Mouse (Mus musculus) MEL (cell line): Measurements from ENCODE around the gene Pdzd7. TPM values are rescaled to one million over a fixed set of nuclear protein-coding genes. Genes with fewer than 3 reads are reported as not detected.

Source experiments
- DNase-seq: peaks from one replicate; pipeline ENCODE4 v3.0.0; 2011; ENCODE audit warnings: low read depth, low spot score
- H3K27ac ChIP-seq: 2 replicates; pipeline ENCODE4 v1.5.1; 2012; ENCODE audit warnings: low read depth, mild to moderate bottlenecking, control low read depth, low read length, moderate library complexity; ENCODE audit not compliant: control insufficient read depth
- H3K27me3 ChIP-seq, 2 experiments: fragments of 150-350 bp in 1 of 2; sonication (generic) in 1 of 2; 2 replicates each; pipeline ENCODE4 v1.6.1; 2012; ENCODE audit warnings: low read length in 2 of 2, mild to moderate bottlenecking in 2 of 2, improper control_type of control experiment in 1 of 2, moderate library complexity in 1 of 2; ENCODE audit not compliant: insufficient read depth in 2 of 2, control insufficient read depth in 1 of 2
- H3K36me3 ChIP-seq, 2 experiments: 2 replicates each; pipeline ENCODE4 v1.6.1; 2012 to 2014; ENCODE audit warnings: low read length in 2 of 2, improper control_type of control experiment in 1 of 2, inconsistent platforms in 1 of 2, mild to moderate bottlenecking in 1 of 2; ENCODE audit not compliant: insufficient read depth in 2 of 2, control insufficient read depth in 1 of 2
- H3K4me1 ChIP-seq, 2 experiments: fragments of 150-350 bp in 1 of 2; sonication (generic) in 1 of 2; 2 replicates each; pipeline ENCODE4 v1.6.1; 2012; ENCODE audit warnings: low read length in 2 of 2, improper control_type of control experiment in 1 of 2, mild to moderate bottlenecking in 1 of 2; ENCODE audit not compliant: insufficient read depth in 2 of 2, control insufficient read depth in 1 of 2
- H3K4me3 ChIP-seq, 2 experiments: fragments of 150-350 bp in 1 of 2; sonication (generic) in 1 of 2; 2 replicates each; pipeline ENCODE4 v1.5.1; 2012; ENCODE audit warnings: low read depth in 2 of 2, low read length in 2 of 2, mild to moderate bottlenecking in 2 of 2, moderate library complexity in 2 of 2, control low read depth in 1 of 2, improper control_type of control experiment in 1 of 2; ENCODE audit not compliant: control insufficient read depth in 1 of 2, insufficient read depth in 1 of 2
- H3K79me2 ChIP-seq: 2 replicates; pipeline ENCODE4 v1.6.1; 2012; ENCODE audit warnings: mild to moderate bottlenecking, low read length, moderate library complexity; ENCODE audit not compliant: control insufficient read depth, poor library complexity, insufficient read depth
- H3K9ac ChIP-seq: 2 replicates; pipeline ENCODE4 v1.6.1; 2012; ENCODE audit warnings: low read depth, mild to moderate bottlenecking, control low read depth, low read length, moderate library complexity; ENCODE audit not compliant: control insufficient read depth, poor library complexity, severe bottlenecking
- H3K9me3 ChIP-seq: fragments of 150-350 bp; sonication (generic); replicated peaks from 2 replicates; pipeline ENCODE4 v1.6.1; 2012; ENCODE audit warnings: mild to moderate bottlenecking, low read length, improper control_type of control experiment, moderate library complexity; ENCODE audit not compliant: insufficient read depth
- BHLHE40 ChIP-seq: IDR thresholded peaks from 2 replicates; pipeline ENCODE4 v1.6.1; 2012; ENCODE audit warnings: low read depth, mild to moderate bottlenecking, inconsistent platforms, low read length, improper control_type of control experiment, borderline replicate concordance
- CTCF ChIP-seq, 3 experiments: IDR thresholded peaks in 2 of 3; conservative IDR thresholded peaks in 1 of 3; 2 replicates each; pipeline ENCODE4 v1.5.1; 2011 to 2012; ENCODE audit warnings: low read length in 3 of 3, low read depth in 2 of 3, mild to moderate bottlenecking in 2 of 3, improper control_type of control experiment in 1 of 3, inconsistent platforms in 1 of 3, mixed read lengths in 1 of 3, moderate library complexity in 1 of 3; ENCODE audit not compliant: control insufficient read depth in 1 of 3, insufficient read depth in 1 of 3, poor library complexity in 1 of 3, severe bottlenecking in 1 of 3
- ETS1 ChIP-seq: IDR thresholded peaks from 2 replicates; pipeline ENCODE4 v1.6.1; 2012; ENCODE audit warnings: low read depth, mild to moderate bottlenecking, inconsistent platforms, low read length, improper control_type of control experiment, moderate library complexity
- GABPA ChIP-seq: IDR thresholded peaks from 2 replicates; pipeline ENCODE4 v1.6.1; 2012; ENCODE audit warnings: low read depth, mild to moderate bottlenecking, inconsistent platforms, low read length, improper control_type of control experiment, moderate library complexity
- HCFC1 ChIP-seq: IDR thresholded peaks from 2 replicates; pipeline ENCODE4 v1.6.1; 2012; ENCODE audit warnings: low read depth, mild to moderate bottlenecking, inconsistent platforms, low read length, improper control_type of control experiment, moderate library complexity
- KAT2A ChIP-seq: conservative IDR thresholded peaks from 2 replicates; pipeline ENCODE4 v1.6.1; 2012; ENCODE audit warnings: low read depth, low read length, improper control_type of control experiment, inconsistent platforms
- MEF2A ChIP-seq: IDR thresholded peaks from 2 replicates; pipeline ENCODE4 v1.6.1; 2014; ENCODE audit warnings: low read depth, mild to moderate bottlenecking, inconsistent platforms, low read length, improper control_type of control experiment; ENCODE audit not compliant: poor library complexity, insufficient replicate concordance, severe bottlenecking; ENCODE audit errors: extremely low read depth
- MYB ChIP-seq: IDR thresholded peaks from 2 replicates; pipeline ENCODE4 v1.6.1; 2011; ENCODE audit warnings: mild to moderate bottlenecking, low read depth, low read length, improper control_type of control experiment
- NELFE ChIP-seq: IDR thresholded peaks from 2 replicates; pipeline ENCODE4 v1.6.1; 2011; ENCODE audit warnings: low read depth, low read length, improper control_type of control experiment
- POLR2A ChIP-seq, 2 experiments: IDR thresholded peaks; 2 replicates each; pipeline ENCODE4 v1.6.1; 2011 to 2012; ENCODE audit warnings: low read length in 2 of 2, mild to moderate bottlenecking in 2 of 2, control low read depth in 1 of 2, improper control_type of control experiment in 1 of 2, low read depth in 1 of 2, moderate library complexity in 1 of 2; ENCODE audit not compliant: control insufficient read depth in 1 of 2, insufficient read depth in 1 of 2, poor library complexity in 1 of 2
- POLR2AphosphoS2 ChIP-seq: IDR thresholded peaks from 2 replicates; pipeline ENCODE4 v1.6.1; 2011; ENCODE audit warnings: low read length, improper control_type of control experiment
- POLR2AphosphoS5 ChIP-seq: IDR thresholded peaks from 2 replicates; pipeline ENCODE4 v1.6.1; 2012; ENCODE audit warnings: low read depth, borderline replicate concordance, mild to moderate bottlenecking, inconsistent platforms, low read length, moderate library complexity, mixed read lengths
- RAD21 ChIP-seq: IDR thresholded peaks from 2 replicates; pipeline ENCODE4 v1.6.1; 2011; ENCODE audit warnings: mild to moderate bottlenecking, low read depth, low read length, improper control_type of control experiment
- SIN3A ChIP-seq: IDR thresholded peaks from 2 replicates; pipeline ENCODE4 v1.6.1; 2012; ENCODE audit warnings: low read length, improper control_type of control experiment, inconsistent platforms
- SMC3 ChIP-seq: IDR thresholded peaks from 2 replicates; pipeline ENCODE4 v1.6.1; 2011; ENCODE audit warnings: low read depth, low read length, improper control_type of control experiment
- TBP ChIP-seq: IDR thresholded peaks from 2 replicates; pipeline ENCODE4 v1.8.0; 2011; ENCODE audit warnings: low read depth, low read length, improper control_type of control experiment
- TCF12 ChIP-seq: IDR thresholded peaks from 2 replicates; pipeline ENCODE4 v1.6.1; 2014; ENCODE audit warnings: low read depth, mild to moderate bottlenecking, inconsistent platforms, low read length, improper control_type of control experiment, moderate library complexity
- ZC3H11A ChIP-seq: IDR thresholded peaks from 2 replicates; pipeline ENCODE4 v1.6.1; 2012; ENCODE audit warnings: low read depth, mild to moderate bottlenecking, inconsistent platforms, low read length, improper control_type of control experiment
- ZKSCAN1 ChIP-seq: IDR thresholded peaks from 2 replicates; pipeline ENCODE4 v1.6.1; 2012; ENCODE audit warnings: low read depth, mild to moderate bottlenecking, inconsistent platforms, low read length, improper control_type of control experiment, moderate library complexity
- ZMIZ1 ChIP-seq: IDR thresholded peaks from 2 replicates; pipeline ENCODE4 v1.6.1; 2012; ENCODE audit warnings: low read depth, mild to moderate bottlenecking, inconsistent platforms, low read length, improper control_type of control experiment, moderate library complexity
- ZNF384 ChIP-seq: IDR thresholded peaks from 2 replicates; pipeline ENCODE4 v1.6.1; 2012; ENCODE audit warnings: low read depth, mild to moderate bottlenecking, inconsistent platforms, low read length, improper control_type of control experiment
- polyA plus RNA-seq, 2 experiments: library from polyadenylated mRNA; stranded (reverse) in 1 of 2; unstranded in 1 of 2; fragments of >175 nt in 1 of 2; fragments of >200 nt in 1 of 2; gene quantifications; 2 replicates each; pipeline versions ENCODE4 v1.2.1 to v1.2.4; 2012; ENCODE audit warnings: low replicate concordance in 2 of 2, low read depth in 1 of 2; ENCODE audit not compliant: insufficient read length in 2 of 2, insufficient read depth in 1 of 2, missing spikeins in 1 of 2
- total RNA-seq: library from RNA; depleted of rRNA; stranded (reverse); fragments of 300-350 nt; gene quantifications from 2 replicates; pipeline ENCODE4 v1.2.3, GENCODE M21; 2012

Pdzd7 gene
- total and polyA plus RNA-seq, 3 experiments, result 0.08 to 0.56 TPM; not detected in 1

DNA sequence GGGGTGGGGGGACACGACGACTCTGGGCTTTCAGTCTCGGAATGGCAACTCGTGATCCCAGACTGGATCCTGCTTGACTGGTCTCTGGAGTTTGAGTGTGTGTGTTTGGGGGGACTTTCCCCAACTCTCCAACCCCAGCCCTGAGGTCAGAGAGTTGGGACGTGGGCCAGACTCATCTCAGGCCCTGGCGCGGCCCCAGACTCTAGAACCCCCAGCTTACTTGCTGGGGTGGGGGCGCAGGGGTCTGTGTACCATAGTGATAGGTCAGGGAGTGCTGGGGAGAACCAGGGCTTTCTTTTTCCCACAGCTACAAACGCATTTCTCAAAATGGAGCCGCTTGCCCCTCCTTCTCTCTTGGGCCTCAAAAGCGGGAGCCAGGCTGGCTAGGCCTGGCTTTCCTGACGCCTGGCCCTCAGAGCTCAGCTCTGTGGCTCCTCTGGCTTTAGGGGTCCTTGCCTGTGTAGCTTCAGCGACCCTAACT is 27.1 kb downstream of the Pdzd7 start:
- Histone ChIP-seq H3K36me3 (peaks cover 0 to 7% of the 10 kb centered on the region in 2 experiments; a peak in 2 of 4 replicates), H3K9me3 (no peaks in the 10 kb centered on the region), H3K27ac (no peak overlapping the region), H3K79me2 (no peaks in the 10 kb centered on the region; the same call in 1 of the 2 replicates), H3K4me3 (no peak overlapping the region), H3K27me3 (no peaks in the 10 kb centered on the region), H3K9ac (no peak overlapping the region), H3K4me1 (peaks cover 6 to 12% of the 10 kb centered on the region in 2 experiments)
- no peak for TF ChIP-seq POLR2AphosphoS2
- no peak for TF ChIP-seq SIN3A
- TF ChIP-seq ZNF384, result no peak
- no peak for TF ChIP-seq CTCF (IDR thresholded peaks at IDR 0.05 in 2 of 3, conservative IDR thresholded peaks at IDR 0.05 in 1 of 3; ENCODE audit: control insufficient read depth in 1 of 3, insufficient read depth in 1 of 3, low read depth in 2 of 3, low read length in 3 of 3, poor library complexity in 1 of 3, severe bottlenecking in 1 of 3)
- TF ChIP-seq ZMIZ1, result no peak
- no peak for TF ChIP-seq MEF2A
- no peak for TF ChIP-seq NELFE
- TF ChIP-seq ZC3H11A, result no peak
- no peak for TF ChIP-seq HCFC1
- TF ChIP-seq POLR2AphosphoS5, result no peak
- no peak for TF ChIP-seq GABPA
- no peak for TF ChIP-seq TCF12
- no peak for TF ChIP-seq SMC3
- no peak for TF ChIP-seq TBP
- no peak for TF ChIP-seq RAD21
- TF ChIP-seq ZKSCAN1, result no peak
- TF ChIP-seq ETS1, result no peak
- no peak for TF ChIP-seq KAT2A
- no peak for TF ChIP-seq MYB
- DNase-seq, result no peak

DNA sequence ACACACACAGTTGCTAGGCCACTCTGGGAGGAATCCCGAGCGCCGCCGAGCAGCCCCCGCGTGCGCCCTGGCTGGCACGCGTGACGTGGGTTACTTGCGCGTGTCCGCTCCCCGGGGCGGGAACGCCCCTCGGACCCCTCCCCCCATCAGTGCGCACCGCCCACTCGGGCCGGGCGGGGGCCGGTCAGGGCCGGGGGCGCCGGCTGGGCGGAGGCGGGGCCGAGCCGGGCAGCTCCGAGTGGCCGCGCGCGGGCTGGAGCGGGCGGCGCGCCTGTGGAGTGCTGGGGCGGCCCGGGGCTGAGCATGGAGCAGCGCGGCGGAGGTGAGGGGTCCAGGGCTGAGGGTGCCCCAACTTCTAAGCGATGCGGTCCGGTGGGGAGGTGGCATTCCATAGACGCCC is 27.6 kb downstream of the Pdzd7 start:
- Histone ChIP-seq H3K36me3 (peaks cover 0 to 7% of the 10 kb centered on the region in 2 experiments; a peak in 2 of 4 replicates), H3K27ac (no peak overlapping the region), H3K4me1 (peaks cover 6 to 12% of the 10 kb centered on the region in 2 experiments), H3K9me3 (no peaks in the 10 kb centered on the region), H3K4me3 (peak overlapping the region; percentile 54 to 93), H3K79me2 (no peaks in the 10 kb centered on the region; the same call in 1 of the 2 replicates), H3K27me3 (no peaks in the 10 kb centered on the region), H3K9ac (peak overlapping the region; percentile 57)
- DNase-seq, result no peak
- TF ChIP-seq BHLHE40, result 0 out of 2 replicates have a peak, but pooled peaks have one; percentile 17
- no peak for TF ChIP-seq POLR2A (IDR thresholded peaks at IDR 0.05; ENCODE audit: control insufficient read depth in 1 of 2, insufficient read depth in 1 of 2, low read depth in 1 of 2, low read length in 2 of 2, poor library complexity in 1 of 2)
